Comparison of ENCODE assay signal across 20 mouse cellular contexts in genomic region chr13:117206066-117206465, GRCm38 (mm10). TPM values are rescaled to one million over a fixed set of nuclear protein-coding genes. Genes with fewer than 3 reads are reported as not detected.
"Had no signal": no experiment of that assay in that cellular context is flagged by ENCODE, and none has a peak within 500 bp of the region (broad histone marks: within the 10 kb centered on the region; RNA-seq: fewer than 3 reads in every experiment).

No protein-coding gene starts in this region.

- H3K4me3 ChIP-seq: limb, embryonic 12.5 days; limb, embryonic 15.5 days; midbrain, embryonic 13.5 days; neural tube, embryonic 12.5 days; neural tube, embryonic 15.5 days; stomach, embryonic 15.5 days had no signal

- H3K4me1 ChIP-seq: limb, embryonic 12.5 days; limb, embryonic 15.5 days; midbrain, embryonic 13.5 days; neural tube, embryonic 15.5 days; stomach, embryonic 15.5 days had no signal

- DNase-seq: kidney, adult 8-10 months; kidney, postnatal 14 days; kidney, postnatal 4 days; left cerebral cortex, postnatal 4 days; liver, postnatal 0 days; lung, embryonic 14.5 days; right cerebral cortex, adult 18-20 months; right cerebral cortex, postnatal 14 days; spleen, adult 18-20 months; thymus, postnatal 4 days had no signal

- H3K27me3 ChIP-seq: limb, embryonic 12.5 days; limb, embryonic 15.5 days; midbrain, embryonic 13.5 days; neural tube, embryonic 12.5 days; neural tube, embryonic 15.5 days; stomach, embryonic 15.5 days had no signal

- ATAC-seq: liver, postnatal 0 days; lung, postnatal 0 days; midbrain, embryonic 13.5 days had no signal

- H3K27ac ChIP-seq: limb, embryonic 12.5 days; limb, embryonic 15.5 days; liver, embryonic 14.5 days; macrophage; midbrain, embryonic 13.5 days; neural tube, embryonic 12.5 days; neural tube, embryonic 15.5 days; stomach, embryonic 15.5 days had no signal

RNA-seq across cellular contexts. Expression of gene Gm17509, which starts 14.8 kb away (rescaled TPM):
- polyA plus RNA-seq: liver, embryonic 11.5 days; liver, postnatal 0 days; lung, embryonic 14.5 days; stomach, embryonic 15.5 days had no signal
